Mouse (Mus musculus): ENCODE data around the gene Hyou1.
"Not testable (repeated sequence)": the region's sequence is repeated elsewhere in the genome, so short reads cannot be mapped to it uniquely, and the experiment has no call there.

Gene Hyou1

DNA sequence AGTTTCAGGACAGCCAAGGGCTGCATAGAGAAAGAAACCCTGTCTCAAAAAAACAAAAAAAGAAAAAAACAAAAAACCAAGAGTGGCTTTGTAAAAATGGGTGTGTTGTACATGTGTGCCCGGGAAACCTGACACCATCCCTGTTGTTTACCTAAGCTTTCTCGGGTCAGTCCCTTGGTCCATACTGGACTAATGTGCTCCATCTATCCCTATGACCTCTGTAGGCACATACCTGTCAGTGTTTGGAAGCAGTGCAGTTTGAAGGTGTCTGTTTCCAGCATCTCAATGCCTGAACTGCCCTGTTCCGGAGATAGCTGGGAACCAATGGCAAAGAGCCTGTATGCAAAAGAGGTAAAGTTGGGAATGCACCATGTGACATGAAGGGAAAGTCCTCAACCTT, 25.7 kb downstream of the Hyou1 start:
- DNase-seq (ENCODE audit: low spot score in 2 of 2), result no peak

DNA sequence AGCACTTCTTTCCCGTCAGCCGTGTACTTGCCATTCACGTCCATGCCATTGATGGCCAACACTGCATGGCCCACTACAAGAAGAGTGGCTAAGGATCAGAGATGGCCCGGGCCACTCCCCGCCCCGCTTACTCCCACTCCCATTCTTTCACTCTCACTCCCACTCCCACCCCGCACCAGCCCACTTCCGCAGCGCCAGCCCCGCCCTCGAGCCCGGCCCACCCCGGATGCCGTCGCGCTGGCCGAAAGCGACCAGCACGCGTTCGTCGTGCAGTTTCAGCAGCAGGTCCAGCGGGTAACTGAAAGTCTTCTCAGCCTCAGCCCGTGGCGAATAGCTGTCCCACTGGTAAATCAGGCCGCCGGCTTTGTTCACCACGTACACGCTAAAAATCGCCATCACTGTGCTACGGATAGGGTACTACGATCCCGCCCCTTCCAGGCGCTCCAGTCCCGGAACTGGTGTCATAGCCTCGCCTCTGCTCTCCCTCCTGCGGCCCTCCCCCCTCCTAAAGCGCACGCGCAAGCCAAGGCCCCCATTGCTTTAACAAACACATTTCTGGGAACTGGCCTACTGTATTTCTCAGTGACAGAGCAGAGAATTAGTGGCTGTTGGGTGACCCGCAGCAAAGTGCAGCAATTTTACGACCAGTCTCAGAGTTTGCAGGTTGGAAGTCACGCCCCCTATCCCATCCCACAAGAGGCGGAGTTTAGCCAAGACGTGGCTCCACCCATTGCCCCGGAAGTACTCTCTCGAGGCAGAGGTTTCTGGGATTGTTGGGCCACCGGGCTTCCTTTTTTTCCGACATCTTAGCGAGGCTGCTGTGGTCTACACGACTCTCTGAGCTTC, 27.8 kb downstream of the Hyou1 start, which contains the start of the genes Rps25 and Trappc4:
TSS of gene Rps25 (plus strand) at position 234 of the 846 bp plus-strand sequence.
TSS of gene Trappc4 (minus strand) at position 695 of the 846 bp plus-strand sequence.
- peak; percentile 89 to 93 for DNase-seq (ENCODE audit: low spot score in 2 of 2)

DNA sequence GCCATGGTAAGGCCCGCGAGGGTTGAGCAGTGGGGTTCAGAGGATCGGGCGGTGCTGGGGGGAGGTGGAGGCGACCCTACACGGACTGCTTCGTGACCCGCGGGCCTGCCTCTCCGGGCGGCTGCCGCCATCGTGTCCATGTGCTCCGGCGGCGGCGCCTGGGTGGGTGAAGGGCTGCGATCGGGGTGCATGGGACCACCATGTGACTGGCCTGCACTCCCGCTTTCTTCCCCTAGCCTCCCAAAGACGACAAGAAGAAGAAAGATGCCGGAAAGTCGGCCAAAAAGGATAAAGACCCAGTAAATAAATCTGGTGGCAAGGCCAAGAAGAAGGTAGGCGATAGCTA, 28.4 kb downstream of the Hyou1 start:
- DNase-seq (ENCODE audit: low spot score in 2 of 2), result no peak

GRCm38 (mm10) chr9:44408693-44409092, 29.4 kb downstream of the Hyou1 start:
- DNase-seq (ENCODE audit: low spot score in 2 of 2), result not testable (repeated sequence)

DNA sequence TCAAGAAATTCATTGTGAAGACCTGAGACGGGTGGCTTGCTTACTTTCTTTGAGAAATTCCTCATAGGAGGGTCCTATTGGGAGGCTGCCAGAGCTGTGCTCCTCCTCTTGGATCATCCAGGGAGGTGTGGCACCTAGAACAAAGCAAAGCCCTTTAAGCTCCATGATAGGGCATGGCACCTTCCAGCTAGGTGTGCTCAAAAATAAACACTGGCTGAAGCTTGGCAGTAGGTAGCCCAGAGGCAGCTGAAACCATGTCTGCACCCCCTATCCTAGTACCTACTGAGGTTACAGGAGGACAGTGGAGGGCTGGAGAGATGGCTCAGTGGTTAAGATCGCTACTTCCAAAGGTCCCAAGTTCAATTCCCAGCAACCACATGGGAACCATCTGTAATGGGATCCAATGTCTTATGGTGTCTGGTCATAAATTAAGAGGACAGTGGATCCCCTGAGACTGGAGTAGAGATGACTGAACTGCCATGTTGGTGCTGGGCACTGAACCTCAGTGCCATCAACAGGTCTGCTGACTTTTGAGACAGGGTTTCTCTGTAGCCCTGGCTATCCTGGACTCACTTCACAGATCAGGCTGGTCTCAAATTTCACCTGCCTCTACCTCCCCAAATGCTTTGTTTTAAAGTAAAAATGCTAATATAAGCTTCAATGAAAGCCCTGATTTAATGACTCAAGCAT, 31.5 kb downstream of the Hyou1 start:
- DNase-seq (ENCODE audit: low spot score in 2 of 2), result no peak

GRCm38 (mm10) chr9:44411601-44412130, 32.4 kb downstream of the Hyou1 start:
- DNase-seq (ENCODE audit: low spot score in 2 of 2), result no peak

- no peak for DNase-seq (ENCODE audit: low spot score in 2 of 2)
Measured at GRCm38 (mm10) chr9:44412306-44412705, 33.0 kb downstream of the Hyou1 start.

DNA sequence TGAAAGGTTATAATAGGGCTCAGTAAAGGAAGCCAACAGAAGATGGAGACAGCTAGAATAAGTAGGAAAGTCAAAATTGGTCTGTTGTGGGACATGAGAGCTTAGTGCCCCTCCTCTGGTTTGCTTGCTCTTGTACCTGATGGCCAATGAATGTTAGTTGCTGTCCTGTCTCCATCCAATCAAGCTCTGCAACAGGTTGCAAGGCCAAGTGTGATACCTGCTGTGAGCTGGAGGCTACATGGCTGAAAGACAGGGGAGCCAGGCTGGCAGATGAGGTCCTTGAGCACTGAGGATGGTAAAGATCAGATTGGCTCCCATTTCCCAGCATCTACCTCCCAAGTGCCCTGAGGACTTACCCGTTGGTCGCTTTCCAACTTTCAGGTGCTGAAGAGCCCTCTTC, 33.5 kb downstream of the Hyou1 start:
- no peak for DNase-seq (ENCODE audit: low spot score in 2 of 2)

DNA sequence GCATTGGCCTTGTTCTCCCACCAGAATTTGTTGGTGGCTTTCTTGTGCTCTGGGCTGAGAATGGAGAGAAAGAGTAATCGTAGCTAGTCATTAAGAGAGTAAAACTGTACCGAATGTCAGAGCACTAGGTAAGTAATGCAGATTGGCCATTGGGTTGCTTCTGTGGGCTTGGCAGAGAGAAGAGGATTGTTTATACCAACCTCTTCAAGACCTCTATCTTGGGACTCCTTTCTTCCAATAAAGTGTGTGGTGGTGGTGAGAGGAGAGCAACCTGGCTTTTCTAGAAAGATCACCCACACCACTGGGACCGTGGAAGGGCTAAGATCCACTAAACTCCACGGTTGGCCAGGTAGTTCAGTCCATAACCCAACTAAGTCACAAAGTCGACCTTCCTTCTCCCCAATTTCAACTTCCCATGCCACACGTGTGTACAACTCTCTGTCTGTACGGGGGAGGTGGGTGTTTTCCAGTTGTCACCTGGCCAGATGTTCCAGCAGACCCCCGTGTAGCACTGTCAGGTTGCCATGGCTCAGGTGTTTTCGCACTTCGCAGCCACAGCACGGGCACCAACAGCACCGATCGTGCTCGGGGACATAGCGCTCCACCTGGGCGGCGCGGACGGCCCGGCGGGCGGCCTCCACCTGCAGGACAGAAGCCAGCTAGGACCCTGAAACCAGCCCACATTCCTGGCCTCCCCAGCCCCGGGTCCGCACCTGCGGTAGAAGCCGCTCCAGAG, 38.0 kb downstream of the Hyou1 start:
- no peak for DNase-seq (ENCODE audit: low spot score in 2 of 2)

- DNase-seq (ENCODE audit: low spot score in 2 of 2), result peak; percentile 95
Measured at GRCm38 (mm10) chr9:44417892-44418363, 38.6 kb downstream of the Hyou1 start.

DNA sequence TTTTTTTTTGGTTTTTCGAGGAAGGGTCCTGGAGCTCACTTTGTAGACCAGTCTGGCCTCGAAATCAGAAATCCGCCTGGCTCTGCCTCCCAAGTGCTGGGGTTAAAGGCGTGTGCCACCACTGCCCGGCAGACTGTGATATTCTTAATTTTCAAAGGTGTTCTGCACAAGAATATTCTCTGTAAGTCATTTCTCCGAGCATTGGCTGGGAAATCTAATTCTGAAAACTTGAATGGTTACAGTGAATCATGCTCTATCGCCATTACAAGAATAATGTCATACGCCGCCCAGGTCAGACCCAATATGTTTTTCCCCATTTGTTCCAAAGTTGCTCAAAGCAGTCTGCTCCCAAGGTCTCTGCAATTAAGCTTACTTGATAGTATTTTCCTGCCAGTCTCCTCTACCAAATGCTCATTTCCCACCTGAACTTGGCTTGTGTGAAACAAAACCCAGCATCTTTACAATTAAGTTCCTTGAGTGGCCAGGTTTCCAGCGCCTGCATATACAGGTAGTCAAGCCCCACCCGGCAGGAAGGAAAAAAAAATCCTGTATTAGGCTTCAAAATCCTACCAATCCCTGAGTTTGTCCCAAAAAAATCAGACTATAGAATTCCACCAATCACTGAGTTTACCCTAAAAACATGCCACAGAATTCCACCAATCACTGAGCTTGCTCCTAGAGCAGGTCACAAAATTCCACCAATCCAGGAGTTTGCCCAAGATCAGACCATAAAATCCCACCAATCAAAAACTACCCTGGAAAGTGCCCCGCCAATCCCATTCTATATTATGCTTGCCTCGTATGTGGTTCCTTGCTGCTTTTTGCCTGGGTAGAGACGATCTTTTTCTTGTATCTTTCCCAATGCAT, 39.5 kb downstream of the Hyou1 start, which contains the start of gene Ccdc84:
TSS of gene Ccdc84 (minus strand) at position 51 of the 867 bp plus-strand sequence.
- DNase-seq (ENCODE audit: low spot score in 2 of 2), result no peak

DNA sequence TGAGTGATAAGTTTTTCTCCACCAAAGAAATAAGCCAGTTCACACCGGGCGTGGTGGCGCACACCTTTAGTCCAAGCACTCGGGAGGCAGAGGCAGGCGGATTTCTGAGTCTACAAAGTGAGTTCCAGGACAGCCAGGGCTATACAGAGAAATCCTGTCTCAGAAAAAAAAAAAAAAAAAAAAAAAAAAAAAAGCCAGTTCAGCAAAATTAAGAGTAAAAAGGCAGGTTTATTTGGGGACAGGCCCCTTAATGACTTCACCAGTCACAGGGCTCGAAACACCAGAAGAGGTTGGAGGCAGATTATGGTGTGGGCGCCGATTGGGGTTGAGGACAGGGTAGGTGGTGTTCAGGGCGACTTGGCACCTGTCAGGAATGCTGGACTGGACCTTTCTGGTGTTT, 40.4 kb downstream of the Hyou1 start:
- not testable (repeated sequence) for DNase-seq (ENCODE audit: low spot score in 2 of 2)

DNA sequence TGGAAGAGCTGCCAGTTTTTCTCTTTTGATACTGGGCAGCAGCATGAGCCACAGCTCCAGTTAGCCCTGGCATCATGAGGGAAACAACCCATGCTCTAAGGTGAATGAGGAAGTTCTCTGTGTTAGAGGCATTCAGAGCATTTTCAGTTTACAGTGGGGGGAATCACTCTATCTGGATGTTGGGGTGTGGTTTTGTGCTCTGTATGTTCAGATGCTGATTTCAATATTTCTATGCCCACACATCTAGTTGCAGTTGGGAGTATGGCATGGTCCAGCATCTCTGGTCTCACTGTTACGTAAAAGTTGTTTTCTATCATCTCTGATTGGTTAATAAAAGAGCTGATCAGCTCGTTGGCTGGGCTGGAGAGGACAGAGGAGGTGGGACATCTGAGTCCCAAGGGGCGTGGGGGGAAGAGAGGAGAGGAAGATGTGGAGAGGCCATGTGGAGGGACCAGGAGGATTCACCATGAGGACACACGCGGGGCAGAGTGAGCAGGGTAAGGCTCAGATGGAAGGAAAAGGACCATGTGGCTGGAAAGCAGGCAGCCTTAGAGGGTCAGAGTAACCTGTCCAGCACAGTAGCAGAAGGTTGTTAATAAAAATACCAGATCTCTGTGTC, 41.1 kb downstream of the Hyou1 start:
- DNase-seq (ENCODE audit: low spot score in 2 of 2), result no peak

GRCm38 (mm10) chr9:44423576-44423975, 44.3 kb downstream of the Hyou1 start:
- DNase-seq (ENCODE audit: low spot score in 2 of 2), result no peak

- DNase-seq (ENCODE audit: low spot score in 2 of 2), result no peak
Measured at GRCm38 (mm10) chr9:44432577-44433185, 53.4 kb downstream of the Hyou1 start.

GRCm38 (mm10) chr9:44435747-44436146, 56.5 kb downstream of the Hyou1 start:
- DNase-seq (ENCODE audit: low spot score in 2 of 2), result peak in 1 of 2 experiments; percentile 48

GRCm38 (mm10) chr9:44440961-44441360, 61.7 kb downstream of the Hyou1 start, which contains the start of gene Foxr1:
TSS of gene Foxr1 (minus strand) at chr9:44441136.
- DNase-seq (ENCODE audit: low spot score in 2 of 2), result no peak

Data from natural killer cell, adult 2 months (primary cell).